Comparison of ENCODE assay signal across 7 mouse cellular contexts in genomic region chr9:79875522-79876131, GRCm38 (mm10).
DNase-seq lines count a peak whose midpoint lies in the region; ATAC-seq and TF ChIP-seq lines count a peak whose summit lies in the region.

No protein-coding gene starts in this region.

- H3K4me1 ChIP-seq in kidney, embryonic 15.5 days = peaks cover 12% of the 10 kb centered on the region
- H3K4me1 ChIP-seq in midbrain, postnatal 0 days (ENCODE audit: insufficient read depth, low read length) = peaks cover 4% of the 10 kb centered on the region; the same call in 1 of the 2 replicates

- H3K27ac ChIP-seq in kidney, embryonic 15.5 days = peak overlapping the region; percentile 84
- 0 out of 2 replicates have a peak overlapping the region, but pooled peaks have one; percentile 6 for H3K27ac ChIP-seq in midbrain, postnatal 0 days (ENCODE audit: low read depth, low read length)

- H3K27me3 ChIP-seq in kidney, embryonic 15.5 days = no peaks in the 10 kb centered on the region
- no peaks in the 10 kb centered on the region for H3K27me3 ChIP-seq in midbrain, postnatal 0 days (ENCODE audit: insufficient read depth, low read length)

- 0 out of 2 replicates have a peak overlapping the region, but pooled peaks have one; percentile 1 for H3K9ac ChIP-seq in kidney, embryonic 15.5 days
- 0 out of 2 replicates have a peak overlapping the region, but pooled peaks have one; percentile 24 for H3K9ac ChIP-seq in midbrain, postnatal 0 days (replicated peaks; ENCODE audit: low read length, poor library complexity, severe bottlenecking)

- H3K36me3 ChIP-seq in kidney, embryonic 15.5 days = no peaks in the 10 kb centered on the region
- H3K36me3 ChIP-seq in midbrain, postnatal 0 days (ENCODE audit: insufficient read depth, low read length) = no peaks in the 10 kb centered on the region

- H3K4me2 ChIP-seq in kidney, embryonic 15.5 days = peak overlapping the region; percentile 49
- H3K4me2 ChIP-seq in midbrain, postnatal 0 days (ENCODE audit: low read depth, low read length, poor library complexity, severe bottlenecking) = peak overlapping the region; percentile 35

- H3K9me3 ChIP-seq in kidney, embryonic 15.5 days (replicated peaks) = no peaks in the 10 kb centered on the region
- no peaks in the 10 kb centered on the region for H3K9me3 ChIP-seq in midbrain, postnatal 0 days (ENCODE audit: low read length)

- peak overlapping the region; percentile 19; the same call in 1 of the 2 replicates for H3K4me3 ChIP-seq in kidney, embryonic 15.5 days (replicated peaks)
- peak overlapping the region; percentile 5; the same call in 1 of the 2 replicates for H3K4me3 ChIP-seq in midbrain, postnatal 0 days (ENCODE audit: low read depth, low read length)

- 30% methylated on average over 20 of the region's 20 CpGs for WGBS in kidney, embryonic 15.5 days
- 39% methylated on average over 20 of the region's 20 CpGs for WGBS in midbrain, postnatal 0 days

- peak; percentile 60 for DNase-seq in adrenal gland, postnatal 10 days
- DNase-seq in embryo, embryonic 10.5 days (ENCODE audit: low spot score) = peak; percentile 54
- DNase-seq in heart, adult 9 months (ENCODE audit: low spot score in 2 of 2) = peak; percentile 54 to 55
- peak; percentile 68 for DNase-seq in midbrain, postnatal 0 days (ENCODE audit: low spot score)
- DNase-seq in spleen, postnatal 10 days (ENCODE audit: low spot score in 2 of 2) = no peak
- DNase-seq in layer of hippocampus, adult 11-12 months (ENCODE audit: low spot score) = no peak

- no peak for TF ChIP-seq CTCF in midbrain, postnatal 0 days (IDR thresholded peaks at IDR 0.05)

- ATAC-seq in kidney, embryonic 15.5 days (replicated peaks; ENCODE audit: low FRiP score) = peak; percentile 84; the same call in 1 of the 2 replicates
- ATAC-seq in midbrain, postnatal 0 days (ENCODE audit: low FRiP score) = peak; percentile 54; the same call in 1 of the 2 replicates

Comparison
In these comparisons a context has a peak if more than half of its experiments do, and no peak if none do; other contexts are left out.
1. DNase-seq: peak in adrenal gland, postnatal 10 days (single experiment), embryo, embryonic 10.5 days (single experiment), heart, adult 9 months (2 of 2) and midbrain, postnatal 0 days (single experiment); none in spleen, postnatal 10 days (0 of 2) and layer of hippocampus, adult 11-12 months (single experiment).